Mouse (Mus musculus) liver, embryonic 14.5 days (tissue): Measurements from ENCODE around the gene H2afx.

Experiments
- CTCF ChIP-seq: IDR thresholded peaks from 2 replicates; pipeline ENCODE4 v1.5.1; 2016; ENCODE audit warnings: antibody characterized with exemption, low read depth, control low read depth
- EP300 ChIP-seq: IDR thresholded peaks from 2 replicates; pipeline ENCODE4 v1.6.1; 2016; ENCODE audit warnings: antibody characterized with exemption, low read depth

- TF ChIP-seq EP300 = no peak
- TF ChIP-seq CTCF = no peak
These were observed 6.6 kb upstream of the H2afx start for GRCm38 (mm10) chr9:44327926-44328325.
